Mouse (Mus musculus) bone marrow macrophage, adult 2 months (primary cell): ENCODE results near the gene Hoxc4.

Source experiments
- CTCF ChIP-seq: IDR thresholded peaks from 2 replicates; pipeline ENCODE4 v1.5.1; 2012; ENCODE audit warnings: low read depth, mild to moderate bottlenecking, low read length, moderate library complexity
- POLR2A ChIP-seq: IDR thresholded peaks from 2 replicates; pipeline ENCODE4 v1.6.1; 2012; ENCODE audit warnings: mild to moderate bottlenecking, low read depth, low read length, borderline replicate concordance

GRCm38 (mm10) chr15:103042209-103042608 is 23.5 kb downstream of the Hoxc4 start:
- TF ChIP-seq CTCF, result no peak
- TF ChIP-seq POLR2A, result no peak
